Mouse (Mus musculus) intestine, embryonic 16.5 days (tissue): ENCODE measurements around the gene Sipa1l3. TPM values are rescaled to one million over a fixed set of nuclear protein-coding genes. Genes with fewer than 3 reads are reported as not detected.
A peak's percentile ranks its signal among the peaks of the same experiment; 100 is the strongest.

ENCODE experiments used
- ATAC-seq: fragments of 200-750 bp; cut with Nextera tagmentation; 2 replicates; pipeline ENCODE4 v1.8.0; 2017; ENCODE audit warnings: moderate TSS enrichment, moderate library complexity
- H3K27ac ChIP-seq: fragments of 300-500 bp; sonication (generic); 2 replicates; pipeline ENCODE4 v1.5.1; 2014; ENCODE audit warnings: mild to moderate bottlenecking, low read length
- H3K27me3 ChIP-seq: fragments of 300-500 bp; sonication (generic); replicated peaks from 2 replicates; pipeline ENCODE4 v1.6.1; 2014; ENCODE audit warnings: low read length, control low read depth, mixed read lengths; ENCODE audit not compliant: control insufficient read depth, insufficient read depth
- H3K36me3 ChIP-seq: fragments of 300-500 bp; sonication (generic); 2 replicates; pipeline ENCODE4 v1.6.1; 2014; ENCODE audit warnings: low read length, control low read depth; ENCODE audit not compliant: control insufficient read depth, insufficient read depth
- H3K4me1 ChIP-seq: fragments of 300-500 bp; sonication (generic); 2 replicates; pipeline ENCODE4 v1.6.1; 2014; ENCODE audit warnings: low read length, control low read depth, mixed read lengths; ENCODE audit not compliant: control insufficient read depth, insufficient read depth
- H3K4me2 ChIP-seq: fragments of 300-500 bp; sonication (generic); 2 replicates; pipeline ENCODE4 v1.6.1; 2014; ENCODE audit warnings: low read depth, low read length, control low read depth
- H3K4me3 ChIP-seq: fragments of 300-500 bp; sonication (generic); 2 replicates; pipeline ENCODE4 v1.5.1; 2014; ENCODE audit warnings: mild to moderate bottlenecking, low read length
- H3K9ac ChIP-seq: fragments of 300-500 bp; sonication (generic); 2 replicates; pipeline ENCODE4 v1.6.1; 2014; ENCODE audit warnings: low read depth, low read length
- H3K9me3 ChIP-seq: fragments of 300-500 bp; sonication (generic); 2 replicates; pipeline ENCODE4 v1.6.1; 2016; ENCODE audit warnings: low read length, control low read depth; ENCODE audit not compliant: control insufficient read depth
- WGBS: fragments of 180-500 bp; shearing (Covaris S2); extraction: QIAGEN DNeasy Blood & Tissue Kit; methylation state at CpG from one replicate; pipeline ENCODE4 v1.1.7; 2014; 5-methylcytosine and 5-hydroxymethylcytosine counted together
- polyA plus RNA-seq: library from polyadenylated mRNA; unstranded; fragments of >200 nt; fragmentation: Nextera tagmentation; extraction: Ambion mirVana; gene quantifications from 2 replicates; pipeline ENCODE4 v1.2.1, GENCODE M21; 2015

Gene Sipa1l3
- polyA plus RNA-seq, 1 experiment from 2014 or later = 24.1 TPM

DNA sequence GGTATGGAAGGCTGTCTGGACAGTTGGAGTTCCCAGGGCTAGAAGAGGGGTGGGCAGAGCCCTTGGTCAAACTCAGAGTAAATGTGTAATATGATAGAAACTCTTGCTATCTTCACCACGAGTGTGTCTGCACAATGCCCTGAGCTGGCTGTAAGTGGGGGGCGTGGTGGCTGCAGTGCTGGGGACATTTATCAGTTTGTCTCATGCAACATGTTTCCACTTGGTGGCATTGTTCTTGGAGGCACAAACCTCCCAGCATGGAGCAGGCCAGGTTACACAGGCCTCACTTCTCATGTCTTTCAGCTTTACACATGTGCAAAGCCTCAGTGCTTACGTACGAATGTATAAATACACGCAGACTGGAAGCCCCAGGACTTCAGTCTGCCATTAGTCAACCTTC lies 146.3 kb downstream of the Sipa1l3 start:
- no peaks in the 10 kb centered on the region for H3K9me3 ChIP-seq
- WGBS = 85% methylated on average over 5 of the region's 5 CpGs
- no peaks in the 10 kb centered on the region for H3K4me1 ChIP-seq
- no peak overlapping the region for H3K9ac ChIP-seq
- H3K4me3 ChIP-seq = no peak overlapping the region
- H3K4me2 ChIP-seq = no peak overlapping the region
- no peak for ATAC-seq
- H3K27ac ChIP-seq = no peak overlapping the region
- H3K27me3 ChIP-seq = no peaks in the 10 kb centered on the region
- H3K36me3 ChIP-seq = peaks cover 10% of the 10 kb centered on the region; the same call in 1 of the 2 replicates

- no peak overlapping the region for H3K4me2 ChIP-seq
- H3K9ac ChIP-seq = no peak overlapping the region
- peaks cover 6% of the 10 kb centered on the region for H3K36me3 ChIP-seq
- no peak overlapping the region for H3K4me3 ChIP-seq
- ATAC-seq = no peak
- WGBS = 67% methylated on average over 6 of the region's 6 CpGs
- H3K27me3 ChIP-seq = no peaks in the 10 kb centered on the region
- H3K27ac ChIP-seq = no peak overlapping the region
- no peaks in the 10 kb centered on the region for H3K4me1 ChIP-seq
- no peaks in the 10 kb centered on the region for H3K9me3 ChIP-seq
Observed at GRCm38 (mm10) chr7:29370031-29370430, 148.4 kb downstream of the Sipa1l3 start.

- 0 out of 2 replicates have a peak, but pooled peaks have one; percentile 8 for ATAC-seq
- Histone ChIP-seq H3K4me1 (no peaks in the 10 kb centered on the region), H3K9me3 (no peaks in the 10 kb centered on the region), H3K4me2 (no peak overlapping the region), H3K4me3 (no peak overlapping the region), H3K27me3 (no peaks in the 10 kb centered on the region), H3K36me3 (peaks cover 4% of the 10 kb centered on the region), H3K9ac (no peak overlapping the region), H3K27ac (no peak overlapping the region)
- WGBS = 43% methylated on average over 5 of the region's 5 CpGs
Observed at GRCm38 (mm10) chr7:29368004-29368320, 150.5 kb downstream of the Sipa1l3 start.

- Histone ChIP-seq H3K36me3 (peaks cover 7% of the 10 kb centered on the region), H3K27me3 (no peaks in the 10 kb centered on the region), H3K4me1 (no peaks in the 10 kb centered on the region), H3K27ac (no peak overlapping the region), H3K9me3 (no peaks in the 10 kb centered on the region), H3K4me3 (no peak overlapping the region), H3K9ac (no peak overlapping the region), H3K4me2 (no peak overlapping the region)
- 85% methylated on average over 13 of the region's 13 CpGs for WGBS
- ATAC-seq = 0 out of 2 replicates have a peak, but pooled peaks have one; percentile 7
Observed at GRCm38 (mm10) chr7:29367166-29368003, 151.1 kb downstream of the Sipa1l3 start.

GRCm38 (mm10) chr7:29364052-29364451 lies 154.4 kb downstream of the Sipa1l3 start:
- Histone ChIP-seq H3K4me2 (no peak overlapping the region), H3K9me3 (no peaks in the 10 kb centered on the region), H3K27me3 (no peaks in the 10 kb centered on the region), H3K36me3 (peaks cover 13% of the 10 kb centered on the region), H3K9ac (no peak overlapping the region), H3K4me1 (no peaks in the 10 kb centered on the region), H3K4me3 (no peak overlapping the region), H3K27ac (no peak overlapping the region)
- 26% methylated on average over 4 of the region's 4 CpGs for WGBS
- no peak for ATAC-seq

- Histone ChIP-seq H3K4me2 (no peak overlapping the region), H3K36me3 (peaks cover 11% of the 10 kb centered on the region), H3K9me3 (no peaks in the 10 kb centered on the region), H3K27ac (no peak overlapping the region), H3K27me3 (no peaks in the 10 kb centered on the region), H3K4me1 (no peaks in the 10 kb centered on the region), H3K9ac (no peak overlapping the region), H3K4me3 (no peak overlapping the region)
- ATAC-seq = no peak
- WGBS = 89% methylated on average over 13 of the region's 13 CpGs
Observed at GRCm38 (mm10) chr7:29361497-29361896, 156.9 kb downstream of the Sipa1l3 start.

DNA sequence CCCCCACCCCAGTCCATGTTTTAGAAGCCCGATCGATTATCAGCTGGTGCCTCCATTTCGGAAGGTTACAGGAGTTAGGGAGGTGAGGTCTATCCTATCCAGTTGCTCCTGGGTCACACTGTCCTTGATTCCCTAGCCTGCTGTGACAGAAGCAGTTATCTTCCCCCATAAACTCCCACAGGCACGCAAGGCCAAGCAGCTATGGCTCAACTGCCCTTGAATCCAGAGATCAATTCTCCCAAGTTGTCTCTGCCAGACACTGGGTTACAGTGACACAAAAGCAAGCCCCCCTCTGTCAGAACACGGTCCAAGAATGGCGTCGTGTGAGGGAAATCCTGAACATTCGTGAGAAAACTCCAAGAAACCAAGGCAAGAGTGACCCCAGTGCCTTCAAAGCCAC lies 163.0 kb downstream of the Sipa1l3 start:
- Histone ChIP-seq H3K4me1 (no peaks in the 10 kb centered on the region), H3K36me3 (peaks cover 17% of the 10 kb centered on the region), H3K4me3 (no peak overlapping the region), H3K9ac (no peak overlapping the region), H3K27me3 (no peaks in the 10 kb centered on the region), H3K27ac (no peak overlapping the region), H3K9me3 (no peaks in the 10 kb centered on the region), H3K4me2 (no peak overlapping the region)
- no peak for ATAC-seq
- 93% methylated on average over 8 of the region's 8 CpGs for WGBS

GRCm38 (mm10) chr7:29354161-29354560 lies 164.3 kb downstream of the Sipa1l3 start:
- H3K9me3 ChIP-seq = no peaks in the 10 kb centered on the region
- H3K4me3 ChIP-seq = no peak overlapping the region
- peaks cover 19% of the 10 kb centered on the region for H3K36me3 ChIP-seq
- no peaks in the 10 kb centered on the region for H3K4me1 ChIP-seq
- no peaks in the 10 kb centered on the region for H3K27me3 ChIP-seq
- no peak overlapping the region for H3K27ac ChIP-seq
- ATAC-seq = no peak
- 88% methylated on average over 8 of the region's 8 CpGs for WGBS
- H3K9ac ChIP-seq = no peak overlapping the region
- H3K4me2 ChIP-seq = no peak overlapping the region

GRCm38 (mm10) chr7:29352246-29352645 lies 166.2 kb downstream of the Sipa1l3 start:
- no peak overlapping the region for H3K4me2 ChIP-seq
- no peaks in the 10 kb centered on the region for H3K9me3 ChIP-seq
- no peak for ATAC-seq
- H3K4me3 ChIP-seq = no peak overlapping the region
- H3K36me3 ChIP-seq = peaks cover 27% of the 10 kb centered on the region
- 91% methylated on average over 8 of the region's 8 CpGs for WGBS
- H3K27me3 ChIP-seq = no peaks in the 10 kb centered on the region
- no peak overlapping the region for H3K27ac ChIP-seq
- H3K4me1 ChIP-seq = no peaks in the 10 kb centered on the region
- H3K9ac ChIP-seq = no peak overlapping the region

GRCm38 (mm10) chr7:29350489-29350888 lies 168.0 kb downstream of the Sipa1l3 start:
- H3K9me3 ChIP-seq = no peaks in the 10 kb centered on the region
- WGBS = 77% methylated on average over 10 of the region's 10 CpGs
- no peak overlapping the region for H3K9ac ChIP-seq
- H3K4me3 ChIP-seq = no peak overlapping the region
- no peak overlapping the region for H3K4me2 ChIP-seq
- peak; percentile 72 for ATAC-seq
- H3K4me1 ChIP-seq = no peaks in the 10 kb centered on the region
- H3K36me3 ChIP-seq = peaks cover 29% of the 10 kb centered on the region
- H3K27ac ChIP-seq = no peak overlapping the region
- H3K27me3 ChIP-seq = no peaks in the 10 kb centered on the region
